Mouse (Mus musculus) hematopoietic stem cell, adult 5-6 weeks (primary cell): ENCODE results near the gene Mthfd1l. TPM values are rescaled to one million over a fixed set of nuclear protein-coding genes. Genes with fewer than 3 reads are reported as not detected.

Experiments used
- ATAC-seq, 2 experiments: fragments of 125-278 bp in 1 of 2; replicated peaks in 1 of 2; 2 replicates each; pipeline ENCODE4 v1.8.0; 2016 to 2017; ENCODE audit warnings: inconsistent platforms in 2 of 2, mild to moderate bottlenecking in 2 of 2, moderate number of reproducible peaks in 2 of 2, low read depth in 1 of 2, moderate TSS enrichment in 1 of 2; ENCODE audit not compliant: low FRiP score in 2 of 2, poor library complexity in 2 of 2, severe bottlenecking in 2 of 2, insufficient read depth in 1 of 2, low TSS enrichment in 1 of 2
- total RNA-seq: library from RNA; stranded (forward); fragments of 172-1452, 232-1000 nt; gene quantifications from 2 replicates; pipeline ENCODE4 v1.2.3, GENCODE M21; 2017

Mthfd1l gene
- total RNA-seq, result 82.6 and 102 TPM in 2 replicates

- ATAC-seq, result peak; percentile 79 to 81
Observed at GRCm38 (mm10) chr10:3972981-3973588, at the start of gene Mthfd1l. Gene Mthfd1l, plus strand, starts transcription at chr10:3973118.

GRCm38 (mm10) chr10:3928008-3928545, 44.8 kb upstream of the Mthfd1l start:
- ATAC-seq, result no peak

GRCm38 (mm10) chr10:3931831-3932230, 41.1 kb upstream of the Mthfd1l start:
- no peak for ATAC-seq

GRCm38 (mm10) chr10:3933311-3933940, 39.5 kb upstream of the Mthfd1l start:
- no peak for ATAC-seq

GRCm38 (mm10) chr10:3936864-3937263, 36.1 kb upstream of the Mthfd1l start:
- ATAC-seq, result no peak; a peak in 1 of 4 replicates

- ATAC-seq, result no peak
Observed at GRCm38 (mm10) chr10:3939895-3940595, 32.9 kb upstream of the Mthfd1l start.

GRCm38 (mm10) chr10:3940596-3940975, 32.3 kb upstream of the Mthfd1l start:
- no peak for ATAC-seq

GRCm38 (mm10) chr10:3941054-3941757, 31.7 kb upstream of the Mthfd1l start:
- ATAC-seq, result no peak

GRCm38 (mm10) chr10:3942289-3942688, 30.6 kb upstream of the Mthfd1l start:
- no peak for ATAC-seq

- peak; percentile 76 to 78; a peak in 3 of 4 replicates for ATAC-seq
Observed at GRCm38 (mm10) chr10:3943492-3944395, 29.2 kb upstream of the Mthfd1l start.

- ATAC-seq, result no peak
Observed at GRCm38 (mm10) chr10:3946871-3947270, 26.0 kb upstream of the Mthfd1l start.

- no peak for ATAC-seq
Observed at GRCm38 (mm10) chr10:3947346-3947745, 25.6 kb upstream of the Mthfd1l start.

GRCm38 (mm10) chr10:3949306-3949705, 23.6 kb upstream of the Mthfd1l start:
- ATAC-seq, result no peak

- ATAC-seq, result no peak
Observed at GRCm38 (mm10) chr10:3956471-3956870, 16.4 kb upstream of the Mthfd1l start.

GRCm38 (mm10) chr10:3958591-3958990, 14.3 kb upstream of the Mthfd1l start:
- ATAC-seq, result no peak

- no peak for ATAC-seq
Observed at GRCm38 (mm10) chr10:3969026-3969425, 3.9 kb upstream of the Mthfd1l start.

- no peak for ATAC-seq
Observed at GRCm38 (mm10) chr10:3972237-3972636, 681 bp upstream of the Mthfd1l start.
